In the genomic region with DNA sequence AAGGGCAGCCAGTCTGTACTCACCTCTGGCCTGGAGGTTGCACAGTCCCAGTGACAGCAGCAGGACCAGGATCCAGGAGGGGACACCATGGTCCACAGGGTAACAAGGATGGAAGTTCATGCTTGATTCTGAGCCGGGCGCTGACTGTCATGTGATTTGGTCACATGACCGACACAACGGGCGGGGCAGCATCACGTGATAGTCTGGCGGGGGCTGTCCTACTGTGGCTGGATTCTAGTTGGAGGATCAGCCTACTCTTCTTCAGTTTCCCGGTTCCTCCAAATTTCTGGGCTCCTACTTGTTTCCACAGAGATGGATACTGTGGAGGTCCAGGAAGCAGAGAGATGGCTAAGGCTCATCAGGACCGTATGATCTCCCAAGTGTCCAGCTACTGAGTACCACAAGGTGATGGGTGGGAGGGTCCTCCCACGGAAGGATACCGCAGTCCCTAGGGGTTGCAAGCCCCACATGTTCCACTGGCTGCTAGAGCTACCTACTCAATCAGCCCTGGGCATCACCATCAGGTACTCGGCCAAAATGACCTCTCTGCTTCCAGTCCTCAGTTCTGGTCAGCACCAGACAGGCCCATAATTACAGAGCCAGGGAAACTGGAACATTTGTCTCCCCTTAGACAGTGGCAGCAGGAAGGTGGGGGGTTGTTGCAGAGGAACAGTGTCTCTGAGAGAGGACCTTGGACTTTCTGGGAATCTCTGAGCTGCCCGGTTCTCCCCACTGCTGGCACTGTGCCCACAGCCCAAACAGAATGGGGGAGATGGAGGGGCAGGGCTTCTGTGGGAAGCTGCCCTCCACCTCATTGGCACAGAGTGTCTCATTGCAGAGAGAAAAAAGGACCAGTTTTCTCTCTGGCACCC, we compare ENCODE assay signal across 8 mouse cellular contexts. TPM values are rescaled to one million over a fixed set of nuclear protein-coding genes. Genes with fewer than 3 reads are reported as not detected.
A peak's percentile ranks its signal among the peaks of the same experiment; 100 is the strongest.
DNase-seq lines count a peak whose midpoint lies in the region; ATAC-seq and TF ChIP-seq lines count a peak whose summit lies in the region.

A gene (minus strand): TSS at position 152 of the 872 bp plus-strand sequence.

- peak within 1 kb of the TSS; percentile 56 for H3K4me3 ChIP-seq in forebrain, embryonic 16.5 days (replicated peaks; ENCODE audit: low read length)
- peak within 1 kb of the TSS; percentile 47 for H3K4me3 ChIP-seq in neural tube, embryonic 14.5 days (ENCODE audit: low read depth, low read length)
- H3K4me3 ChIP-seq in testis, adult 2 months (ENCODE audit: control insufficient read depth, low read depth, low read length), result peak within 1 kb of the TSS; percentile 77

- intact Hi-C loops in heart, postnatal 25 days (cut with DNase I), result no loop called here

- no peaks in the 10 kb centered on the region for H3K9me3 ChIP-seq in forebrain, embryonic 16.5 days (ENCODE audit: control insufficient read depth, low read length)
- H3K9me3 ChIP-seq in neural tube, embryonic 14.5 days (ENCODE audit: control insufficient read depth, low read length), result no peaks in the 10 kb centered on the region

- no peaks in the 10 kb centered on the region for H3K27me3 ChIP-seq in forebrain, embryonic 16.5 days (replicated peaks; ENCODE audit: control insufficient read depth, insufficient read depth, low read length)
- H3K27me3 ChIP-seq in neural tube, embryonic 14.5 days (ENCODE audit: control insufficient read depth, insufficient read depth, low read length), result no peaks in the 10 kb centered on the region
- no peaks in the 10 kb centered on the region for H3K27me3 ChIP-seq in testis, adult 2 months (ENCODE audit: control insufficient read depth, insufficient read depth, low read length)

- DNase-seq in MEL-GATA-1-ER (ENCODE audit: extremely low read depth, low read depth), result peak; percentile 79
- DNase-seq in cerebellum, adult 18-20 months, result peak; percentile 88 to 93
- DNase-seq in heart, postnatal 25 days (ENCODE audit: low spot score), result peak; percentile 52
- peak; percentile 80 to 88 for DNase-seq in layer of hippocampus, adult 18-20 months (ENCODE audit: low spot score in 2 of 2)
- peak; percentile 83 to 86 for DNase-seq in lung, adult 18-20 months

- TF ChIP-seq CTCF in testis, adult 2 months (IDR thresholded peaks at IDR 0.05; ENCODE audit: control insufficient read depth, insufficient read depth, insufficient replicate concordance, low read depth, low read length), result no peak

- peaks cover 19% of the 10 kb centered on the region for H3K4me1 ChIP-seq in forebrain, embryonic 16.5 days (replicated peaks; ENCODE audit: control insufficient read depth, insufficient read depth, low read length)
- H3K4me1 ChIP-seq in neural tube, embryonic 14.5 days (ENCODE audit: control insufficient read depth, insufficient read depth, low read length), result peaks cover 14% of the 10 kb centered on the region
- H3K4me1 ChIP-seq in testis, adult 2 months (ENCODE audit: control insufficient read depth, insufficient read depth, low read length), result peaks cover 18% of the 10 kb centered on the region

- WGBS in forebrain, embryonic 16.5 days, result 4% methylated on average over 13 of the region's 13 CpGs
- WGBS in neural tube, embryonic 14.5 days, result 6% methylated on average over 13 of the region's 13 CpGs

- no peak within 1 kb of the TSS for H3K27ac ChIP-seq in forebrain, embryonic 16.5 days (ENCODE audit: low read length)
- H3K27ac ChIP-seq in neural tube, embryonic 14.5 days (ENCODE audit: low read depth, low read length), result no peak within 1 kb of the TSS
- H3K27ac ChIP-seq in testis, adult 2 months (ENCODE audit: control insufficient read depth, insufficient read depth, low read depth, low read length), result no peak within 1 kb of the TSS

- ATAC-seq in forebrain, embryonic 16.5 days, result peak; percentile 76
- ATAC-seq in neural tube, embryonic 14.5 days (ENCODE audit: low read depth), result peak; percentile 81

- no peak for TF ChIP-seq POLR2A in testis, adult 2 months (IDR thresholded peaks at IDR 0.05; ENCODE audit: control insufficient read depth, low read depth, low read length)

- peak within 1 kb of the TSS; percentile 68 for H3K9ac ChIP-seq in forebrain, embryonic 16.5 days (replicated peaks; ENCODE audit: low read depth, low read length)
- peak within 1 kb of the TSS; percentile 56 for H3K9ac ChIP-seq in neural tube, embryonic 14.5 days (replicated peaks; ENCODE audit: low read depth, low read length)

- peak within 1 kb of the TSS; percentile 89 for H3K4me2 ChIP-seq in forebrain, embryonic 16.5 days (ENCODE audit: low read length)
- H3K4me2 ChIP-seq in neural tube, embryonic 14.5 days (ENCODE audit: low read depth, low read length), result peak within 1 kb of the TSS; percentile 89

- H3K36me3 ChIP-seq in forebrain, embryonic 16.5 days (ENCODE audit: control insufficient read depth, insufficient read depth), result peaks cover 7% of the 10 kb centered on the region
- peaks cover 8% of the 10 kb centered on the region for H3K36me3 ChIP-seq in neural tube, embryonic 14.5 days (ENCODE audit: control insufficient read depth, insufficient read depth, low read length)
- no peaks in the 10 kb centered on the region for H3K36me3 ChIP-seq in testis, adult 2 months (ENCODE audit: control insufficient read depth, insufficient read depth, low read length)

RNA-seq across cellular contexts. Expression of the gene that starts here (rescaled TPM):
- polyA plus RNA-seq in forebrain, embryonic 16.5 days (2015; fragmentation: Nextera tagmentation; extraction: Ambion mirVana), result 21.5 and 26.9 TPM in 2 replicates
- total RNA-seq in heart, postnatal 25 days (2021), result 1 to 10 TPM; 3.0 to 3.4 TPM
- 10 to 100 TPM; 35.4 to 36.7 TPM for total RNA-seq in layer of hippocampus, adult 18-20 months (2021)
- 23.9 and 27.1 TPM in 2 replicates for polyA plus RNA-seq in neural tube, embryonic 14.5 days (2014; fragmentation: Nextera tagmentation; extraction: Ambion mirVana)
- 4.0 and 5.0 TPM in 2 replicates for polyA plus RNA-seq in testis, adult 2 months (2012; rRNA removed)

Comparison
In these comparisons a context has a peak if more than half of its experiments do, and no peak if none do; other contexts are left out.
1. RNA of the gene that starts here (total RNA-seq): 35.4 to 36.7 TPM in layer of hippocampus, adult 18-20 months; 3.0 to 3.4 TPM in heart, postnatal 25 days; every median in the first group is over 4 times any median in the second.
2. Peak in every context shown above with its lines, with median percentiles within 50 percentile points of each other: DNase-seq and H3K4me3 ChIP-seq.